Mouse (Mus musculus): ENCODE data around the gene Igf1r.

GRCm38 (mm10) chr7:68072524-68073459, 120.2 kb downstream of the Igf1r start:
- TF ChIP-seq EP300 (optimal IDR thresholded peaks at IDR 0.05) = no peak
- TF ChIP-seq CTCF (IDR thresholded peaks at IDR 0.05; ENCODE audit: low read depth) = no peak
